Mouse (Mus musculus) MEL (cell line): ENCODE measurements around the gene Ccdc85c. TPM values are rescaled to one million over a fixed set of nuclear protein-coding genes. Genes with fewer than 3 reads are reported as not detected.

Experiments
- DNase-seq: peaks from one replicate; pipeline ENCODE4 v3.0.0; 2011; ENCODE audit warnings: low read depth, low spot score
- H3K27ac ChIP-seq: 2 replicates; pipeline ENCODE4 v1.5.1; 2012; ENCODE audit warnings: low read depth, mild to moderate bottlenecking, control low read depth, low read length, moderate library complexity; ENCODE audit not compliant: control insufficient read depth
- H3K27me3 ChIP-seq, 2 experiments: fragments of 150-350 bp in 1 of 2; sonication (generic) in 1 of 2; 2 replicates each; pipeline ENCODE4 v1.6.1; 2012; ENCODE audit warnings: low read length in 2 of 2, mild to moderate bottlenecking in 2 of 2, improper control_type of control experiment in 1 of 2, moderate library complexity in 1 of 2; ENCODE audit not compliant: insufficient read depth in 2 of 2, control insufficient read depth in 1 of 2
- H3K36me3 ChIP-seq, 2 experiments: 2 replicates each; pipeline ENCODE4 v1.6.1; 2012 to 2014; ENCODE audit warnings: low read length in 2 of 2, improper control_type of control experiment in 1 of 2, inconsistent platforms in 1 of 2, mild to moderate bottlenecking in 1 of 2; ENCODE audit not compliant: insufficient read depth in 2 of 2, control insufficient read depth in 1 of 2
- H3K4me1 ChIP-seq, 2 experiments: fragments of 150-350 bp in 1 of 2; sonication (generic) in 1 of 2; 2 replicates each; pipeline ENCODE4 v1.6.1; 2012; ENCODE audit warnings: low read length in 2 of 2, improper control_type of control experiment in 1 of 2, mild to moderate bottlenecking in 1 of 2; ENCODE audit not compliant: insufficient read depth in 2 of 2, control insufficient read depth in 1 of 2
- H3K4me3 ChIP-seq, 2 experiments: fragments of 150-350 bp in 1 of 2; sonication (generic) in 1 of 2; 2 replicates each; pipeline ENCODE4 v1.5.1; 2012; ENCODE audit warnings: low read depth in 2 of 2, low read length in 2 of 2, mild to moderate bottlenecking in 2 of 2, moderate library complexity in 2 of 2, control low read depth in 1 of 2, improper control_type of control experiment in 1 of 2; ENCODE audit not compliant: control insufficient read depth in 1 of 2, insufficient read depth in 1 of 2
- H3K79me2 ChIP-seq: 2 replicates; pipeline ENCODE4 v1.6.1; 2012; ENCODE audit warnings: mild to moderate bottlenecking, low read length, moderate library complexity; ENCODE audit not compliant: control insufficient read depth, poor library complexity, insufficient read depth
- H3K9ac ChIP-seq: 2 replicates; pipeline ENCODE4 v1.6.1; 2012; ENCODE audit warnings: low read depth, mild to moderate bottlenecking, control low read depth, low read length, moderate library complexity; ENCODE audit not compliant: control insufficient read depth, poor library complexity, severe bottlenecking
- H3K9me3 ChIP-seq: fragments of 150-350 bp; sonication (generic); replicated peaks from 2 replicates; pipeline ENCODE4 v1.6.1; 2012; ENCODE audit warnings: mild to moderate bottlenecking, low read length, improper control_type of control experiment, moderate library complexity; ENCODE audit not compliant: insufficient read depth
- CHD2 ChIP-seq: IDR thresholded peaks from 2 replicates; pipeline ENCODE4 v1.6.1; 2011; ENCODE audit warnings: low read length, improper control_type of control experiment
- CTCF ChIP-seq, 3 experiments: IDR thresholded peaks in 2 of 3; conservative IDR thresholded peaks in 1 of 3; 2 replicates each; pipeline ENCODE4 v1.5.1; 2011 to 2012; ENCODE audit warnings: low read length in 3 of 3, low read depth in 2 of 3, mild to moderate bottlenecking in 2 of 3, improper control_type of control experiment in 1 of 3, inconsistent platforms in 1 of 3, mixed read lengths in 1 of 3, moderate library complexity in 1 of 3; ENCODE audit not compliant: control insufficient read depth in 1 of 3, insufficient read depth in 1 of 3, poor library complexity in 1 of 3, severe bottlenecking in 1 of 3
- ELF1 ChIP-seq: IDR thresholded peaks from 2 replicates; pipeline ENCODE4 v1.6.1; 2014; ENCODE audit warnings: low read depth, mild to moderate bottlenecking, inconsistent platforms, low read length, improper control_type of control experiment, moderate library complexity
- EP300 ChIP-seq, 2 experiments: IDR thresholded peaks; 2 replicates each; pipeline ENCODE4 v1.6.1; 2011; ENCODE audit warnings: improper control_type of control experiment in 2 of 2, low read length in 2 of 2, low read depth in 1 of 2, mild to moderate bottlenecking in 1 of 2
- GATA1 ChIP-seq: IDR thresholded peaks from 2 replicates; pipeline ENCODE4 v1.6.1; 2011; ENCODE audit warnings: low read depth, low read length, improper control_type of control experiment
- HCFC1 ChIP-seq: IDR thresholded peaks from 2 replicates; pipeline ENCODE4 v1.6.1; 2012; ENCODE audit warnings: low read depth, mild to moderate bottlenecking, inconsistent platforms, low read length, improper control_type of control experiment, moderate library complexity
- JUND ChIP-seq: IDR thresholded peaks from 2 replicates; pipeline ENCODE4 v1.6.1; 2011; ENCODE audit warnings: low read depth, mild to moderate bottlenecking, improper control_type of control experiment, low read length
- KAT2A ChIP-seq: conservative IDR thresholded peaks from 2 replicates; pipeline ENCODE4 v1.6.1; 2012; ENCODE audit warnings: low read depth, low read length, improper control_type of control experiment, inconsistent platforms
- MAFK ChIP-seq: IDR thresholded peaks from 2 replicates; pipeline ENCODE4 v1.6.1; 2011; ENCODE audit warnings: low read depth, mild to moderate bottlenecking, low read length, improper control_type of control experiment, borderline replicate concordance
- MAX ChIP-seq: IDR thresholded peaks from 2 replicates; pipeline ENCODE4 v1.6.1; 2011; ENCODE audit warnings: low read length, improper control_type of control experiment
- MAZ ChIP-seq: IDR thresholded peaks from 2 replicates; pipeline ENCODE4 v1.6.1; 2012; ENCODE audit warnings: low read depth, mild to moderate bottlenecking, inconsistent platforms, low read length, improper control_type of control experiment
- MYB ChIP-seq: IDR thresholded peaks from 2 replicates; pipeline ENCODE4 v1.6.1; 2011; ENCODE audit warnings: mild to moderate bottlenecking, low read depth, low read length, improper control_type of control experiment
- MYC ChIP-seq: IDR thresholded peaks from 2 replicates; pipeline ENCODE4 v1.6.1; 2011; ENCODE audit warnings: low read depth, mild to moderate bottlenecking, low read length, improper control_type of control experiment, moderate library complexity
- NELFE ChIP-seq: IDR thresholded peaks from 2 replicates; pipeline ENCODE4 v1.6.1; 2011; ENCODE audit warnings: low read depth, low read length, improper control_type of control experiment
- POLR2A ChIP-seq, 2 experiments: IDR thresholded peaks; 2 replicates each; pipeline ENCODE4 v1.6.1; 2011 to 2012; ENCODE audit warnings: low read length in 2 of 2, mild to moderate bottlenecking in 2 of 2, control low read depth in 1 of 2, improper control_type of control experiment in 1 of 2, low read depth in 1 of 2, moderate library complexity in 1 of 2; ENCODE audit not compliant: control insufficient read depth in 1 of 2, insufficient read depth in 1 of 2, poor library complexity in 1 of 2
- POLR2AphosphoS5 ChIP-seq: IDR thresholded peaks from 2 replicates; pipeline ENCODE4 v1.6.1; 2012; ENCODE audit warnings: low read depth, borderline replicate concordance, mild to moderate bottlenecking, inconsistent platforms, low read length, moderate library complexity, mixed read lengths
- RCOR1 ChIP-seq: IDR thresholded peaks from 2 replicates; pipeline ENCODE4 v1.6.1; 2012; ENCODE audit warnings: low read depth, mild to moderate bottlenecking, inconsistent platforms, low read length, improper control_type of control experiment
- SMC3 ChIP-seq: IDR thresholded peaks from 2 replicates; pipeline ENCODE4 v1.6.1; 2011; ENCODE audit warnings: low read depth, low read length, improper control_type of control experiment
- TBP ChIP-seq: IDR thresholded peaks from 2 replicates; pipeline ENCODE4 v1.8.0; 2011; ENCODE audit warnings: low read depth, low read length, improper control_type of control experiment
- TCF12 ChIP-seq: IDR thresholded peaks from 2 replicates; pipeline ENCODE4 v1.6.1; 2014; ENCODE audit warnings: low read depth, mild to moderate bottlenecking, inconsistent platforms, low read length, improper control_type of control experiment, moderate library complexity
- UBTF ChIP-seq: IDR thresholded peaks from 2 replicates; pipeline ENCODE4 v1.6.1; 2012; ENCODE audit warnings: low read depth, mild to moderate bottlenecking, inconsistent platforms, low read length, improper control_type of control experiment, moderate library complexity, borderline replicate concordance; ENCODE audit not compliant: insufficient read depth
- USF1 ChIP-seq: IDR thresholded peaks from 2 replicates; pipeline ENCODE4 v1.6.1; 2014; ENCODE audit warnings: low read depth, mild to moderate bottlenecking, inconsistent platforms, low read length, improper control_type of control experiment, moderate library complexity
- ZKSCAN1 ChIP-seq: IDR thresholded peaks from 2 replicates; pipeline ENCODE4 v1.6.1; 2012; ENCODE audit warnings: low read depth, mild to moderate bottlenecking, inconsistent platforms, low read length, improper control_type of control experiment, moderate library complexity
- polyA plus RNA-seq, 2 experiments: library from polyadenylated mRNA; stranded (reverse) in 1 of 2; unstranded in 1 of 2; fragments of >175 nt in 1 of 2; fragments of >200 nt in 1 of 2; gene quantifications; 2 replicates each; pipeline versions ENCODE4 v1.2.1 to v1.2.4; 2012; ENCODE audit warnings: low replicate concordance in 2 of 2, low read depth in 1 of 2; ENCODE audit not compliant: insufficient read length in 2 of 2, insufficient read depth in 1 of 2, missing spikeins in 1 of 2
- total RNA-seq: library from RNA; depleted of rRNA; stranded (reverse); fragments of 300-350 nt; gene quantifications from 2 replicates; pipeline ENCODE4 v1.2.3, GENCODE M21; 2012

The Ccdc85c gene
- total and polyA plus RNA-seq, 3 experiments, result 19.8 to 24.8 TPM; not detected in 1

- no peak overlapping the region for H3K4me3 ChIP-seq
- no peaks in the 10 kb centered on the region for H3K27me3 ChIP-seq
- no peak for DNase-seq
- no peaks in the 10 kb centered on the region for H3K4me1 ChIP-seq
- H3K36me3 ChIP-seq, result no peaks in the 10 kb centered on the region
- H3K9ac ChIP-seq, result no peak overlapping the region
- H3K9me3 ChIP-seq, result no peaks in the 10 kb centered on the region
- no peak overlapping the region for H3K27ac ChIP-seq
- TF ChIP-seq EP300 (IDR thresholded peaks at IDR 0.05; ENCODE audit: low read depth in 1 of 2, low read length in 2 of 2) (no peak), JUND (no peak), TBP (no peak), HCFC1 (no peak)
- H3K79me2 ChIP-seq, result no peaks in the 10 kb centered on the region
Measured at GRCm38 (mm10) chr12:108216611-108217370, 58.4 kb downstream of the Ccdc85c start.

- Histone ChIP-seq H3K4me1 (no peaks in the 10 kb centered on the region), H3K27ac (no peak overlapping the region)
- TF ChIP-seq MYC, result no peak
- TF ChIP-seq MAFK, result no peak
- no peak for TF ChIP-seq USF1
- TF ChIP-seq MAZ, result no peak
- no peak for TF ChIP-seq NELFE
- TF ChIP-seq SMC3, result no peak
- no peak for TF ChIP-seq TBP
- TF ChIP-seq, all 39 proteins: peak for 0
- Histone ChIP-seq H3K9ac (no peak overlapping the region), H3K79me2 (no peaks in the 10 kb centered on the region), H3K36me3 (no peaks in the 10 kb centered on the region), H3K9me3 (no peaks in the 10 kb centered on the region), H3K27me3 (no peaks in the 10 kb centered on the region), H3K4me3 (no peak overlapping the region)
- no peak for DNase-seq
Measured at GRCm38 (mm10) chr12:108215090-108215489, 60.1 kb downstream of the Ccdc85c start.

- H3K9me3 ChIP-seq, result no peaks in the 10 kb centered on the region
- H3K79me2 ChIP-seq, result no peaks in the 10 kb centered on the region
- no peak overlapping the region for H3K27ac ChIP-seq
- H3K9ac ChIP-seq, result no peak overlapping the region
- H3K36me3 ChIP-seq, result no peaks in the 10 kb centered on the region
- no peak for TF ChIP-seq NELFE
- TF ChIP-seq EP300 (IDR thresholded peaks at IDR 0.05; ENCODE audit: low read depth in 1 of 2, low read length in 2 of 2), result no peak
- TF ChIP-seq SMC3, result no peak
- no peak for TF ChIP-seq UBTF
- TF ChIP-seq POLR2A (IDR thresholded peaks at IDR 0.05; ENCODE audit: control insufficient read depth in 1 of 2, insufficient read depth in 1 of 2, low read depth in 1 of 2, low read length in 2 of 2, poor library complexity in 1 of 2), result no peak
- no peak for TF ChIP-seq ZKSCAN1
- TF ChIP-seq CTCF (IDR thresholded peaks at IDR 0.05 in 2 of 3, conservative IDR thresholded peaks at IDR 0.05 in 1 of 3; ENCODE audit: control insufficient read depth in 1 of 3, insufficient read depth in 1 of 3, low read depth in 2 of 3, low read length in 3 of 3, poor library complexity in 1 of 3, severe bottlenecking in 1 of 3), result no peak
- TF ChIP-seq ELF1, result no peak
- no peak for TF ChIP-seq USF1
- no peak for TF ChIP-seq MYB
- TF ChIP-seq GATA1, result no peak
- TF ChIP-seq TCF12, result no peak
- no peak for TF ChIP-seq KAT2A
- TF ChIP-seq RCOR1, result no peak
- no peak for TF ChIP-seq MAX
- TF ChIP-seq CHD2, result no peak
- TF ChIP-seq MAZ, result no peak
- no peak for TF ChIP-seq POLR2AphosphoS5
- H3K4me3 ChIP-seq, result no peak overlapping the region
- H3K4me1 ChIP-seq, result no peaks in the 10 kb centered on the region
- no peak for DNase-seq
- no peaks in the 10 kb centered on the region for H3K27me3 ChIP-seq
Measured at GRCm38 (mm10) chr12:108213090-108214041, 61.9 kb downstream of the Ccdc85c start.
